Mouse (Mus musculus): ENCODE data around the gene Mill2. TPM values are rescaled to one million over a fixed set of nuclear protein-coding genes. Genes with fewer than 3 reads are reported as not detected.
A peak's percentile ranks its signal among the peaks of the same experiment; 100 is the strongest.

Mill2 gene
- polyA plus RNA-seq, 1 experiment = 2.0 TPM

GRCm38 (mm10) chr7:18828592-18828991 lies 11.2 kb upstream of the Mill2 start:
- Histone ChIP-seq H3K4me1 (ENCODE audit: control insufficient read depth, insufficient read depth, low read length) (no peaks in the 10 kb centered on the region; the same call in 1 of the 2 replicates), H3K4me3 (replicated peaks; ENCODE audit: insufficient read depth, low read depth, low read length) (no peak overlapping the region), H3K27me3 (ENCODE audit: control insufficient read depth, insufficient read depth, low read length) (no peaks in the 10 kb centered on the region), H3K27ac (ENCODE audit: insufficient read depth, low read length) (no peak overlapping the region)
- TF ChIP-seq POLR2A (IDR thresholded peaks at IDR 0.05; ENCODE audit: borderline replicate concordance, insufficient read depth, low read length) (no peak), CTCF (IDR thresholded peaks at IDR 0.05; ENCODE audit: borderline replicate concordance, insufficient read depth, low read depth, low read length) (peak; percentile 25; the same call in 1 of the 2 replicates)
- WGBS = 58% methylated on average over 9 of the region's 9 CpGs
- DNase-seq = no peak

DNA sequence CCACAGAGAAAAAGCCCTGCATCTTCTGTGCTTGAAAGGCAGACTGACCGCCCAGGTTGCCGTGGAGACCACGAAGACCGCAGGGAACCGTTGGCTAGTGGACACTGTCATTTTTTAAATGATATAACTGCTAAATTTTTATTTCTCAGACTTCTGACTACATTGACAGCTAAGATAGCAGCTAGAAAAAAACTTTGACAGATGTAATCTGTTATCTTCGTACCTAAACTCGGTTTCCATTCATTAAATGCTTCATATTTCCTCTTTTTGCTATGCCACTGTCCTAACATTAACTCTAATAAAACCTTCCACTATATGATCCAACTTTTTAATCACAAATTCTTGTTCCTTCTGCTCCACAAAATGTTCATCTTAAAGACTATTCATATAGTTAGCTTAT lies 10.2 kb upstream of the Mill2 start:
- no peak overlapping the region for H3K4me3 ChIP-seq (replicated peaks; ENCODE audit: insufficient read depth, low read depth, low read length)
- H3K27me3 ChIP-seq (ENCODE audit: control insufficient read depth, insufficient read depth, low read length) = no peaks in the 10 kb centered on the region
- H3K4me1 ChIP-seq (ENCODE audit: control insufficient read depth, insufficient read depth, low read length) = no peaks in the 10 kb centered on the region; the same call in 1 of the 2 replicates
- no peak overlapping the region for H3K27ac ChIP-seq (ENCODE audit: insufficient read depth, low read length)
- TF ChIP-seq CTCF (IDR thresholded peaks at IDR 0.05; ENCODE audit: borderline replicate concordance, insufficient read depth, low read depth, low read length) (no peak), POLR2A (IDR thresholded peaks at IDR 0.05; ENCODE audit: borderline replicate concordance, insufficient read depth, low read length) (no peak)
- WGBS = 69% methylated on average over 7 of the region's 7 CpGs
- DNase-seq = no peak

DNA sequence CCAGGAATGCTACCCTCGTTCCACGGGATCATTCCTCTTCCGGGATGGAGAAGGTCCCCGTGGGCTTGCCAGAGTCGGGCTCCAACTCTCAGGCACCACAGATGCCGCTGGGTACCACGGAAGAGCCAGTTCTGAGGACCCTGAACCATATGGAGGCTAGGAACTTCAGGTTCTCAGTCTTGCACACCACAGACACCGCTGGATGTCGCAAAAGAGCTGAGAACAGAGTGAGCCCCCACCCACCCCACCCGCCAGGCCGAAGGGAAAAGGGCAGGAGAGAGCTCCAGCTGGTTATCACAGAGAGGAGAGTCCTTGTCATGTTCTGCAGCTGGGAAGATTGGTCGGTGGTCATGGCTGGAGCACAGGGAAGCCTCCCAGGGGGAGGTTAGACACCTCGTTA lies 7.5 kb upstream of the Mill2 start:
- no peak overlapping the region for H3K4me3 ChIP-seq (replicated peaks; ENCODE audit: insufficient read depth, low read depth, low read length)

GRCm38 (mm10) chr7:18840386-18841173 lies 814 bp downstream of the Mill2 start:
- Histone ChIP-seq H3K27me3 (ENCODE audit: control insufficient read depth, insufficient read depth, low read length) (no peaks in the 10 kb centered on the region), H3K27ac (ENCODE audit: insufficient read depth, low read length) (no peak overlapping the region), H3K4me1 (ENCODE audit: control insufficient read depth, insufficient read depth, low read length) (no peaks in the 10 kb centered on the region), H3K4me3 (replicated peaks; ENCODE audit: insufficient read depth, low read depth, low read length) (peak overlapping the region; percentile 53)
- peak; percentile 27 to 43 for DNase-seq
- TF ChIP-seq CTCF (IDR thresholded peaks at IDR 0.05; ENCODE audit: borderline replicate concordance, insufficient read depth, low read depth, low read length) = no peak
- TF ChIP-seq POLR2A (IDR thresholded peaks at IDR 0.05; ENCODE audit: borderline replicate concordance, insufficient read depth, low read length) = no peak
- 7% methylated on average over 14 of the region's 17 CpGs for WGBS

More for the DNA sequence above, 7.5 kb upstream of the Mill2 start:
- H3K27me3 ChIP-seq (ENCODE audit: control insufficient read depth, insufficient read depth, low read length) = no peaks in the 10 kb centered on the region
- H3K4me1 ChIP-seq (ENCODE audit: control insufficient read depth, insufficient read depth, low read length) = no peaks in the 10 kb centered on the region; the same call in 1 of the 2 replicates
- 45% methylated on average over 13 of the region's 13 CpGs for WGBS
- DNase-seq = no peak
- H3K27ac ChIP-seq (ENCODE audit: insufficient read depth, low read length) = no peak overlapping the region
- TF ChIP-seq CTCF (IDR thresholded peaks at IDR 0.05; ENCODE audit: borderline replicate concordance, insufficient read depth, low read depth, low read length) (no peak), POLR2A (IDR thresholded peaks at IDR 0.05; ENCODE audit: borderline replicate concordance, insufficient read depth, low read length) (no peak)

DNA sequence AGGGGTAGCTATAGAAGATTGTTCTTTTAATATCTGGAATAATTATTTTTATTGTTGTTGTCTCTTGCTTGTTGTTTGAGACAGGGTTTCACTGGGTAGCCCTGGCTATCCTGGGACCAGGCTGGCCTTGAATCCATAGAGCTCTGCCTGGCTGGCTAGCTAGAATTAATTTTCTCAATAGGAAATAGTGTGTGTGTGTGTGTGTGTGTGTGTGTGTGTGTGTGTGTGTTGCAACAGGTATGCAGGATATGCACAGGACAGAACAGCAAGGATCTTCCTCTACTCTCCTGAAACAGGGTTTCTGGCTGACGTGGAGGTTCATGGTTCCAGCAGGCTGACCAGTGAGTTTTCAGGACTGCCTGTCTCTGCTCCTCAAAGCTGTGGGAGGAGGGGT lies 1.4 kb downstream of the Mill2 start:
- TF ChIP-seq POLR2A (IDR thresholded peaks at IDR 0.05; ENCODE audit: borderline replicate concordance, insufficient read depth, low read length) = no peak
- TF ChIP-seq CTCF (IDR thresholded peaks at IDR 0.05; ENCODE audit: borderline replicate concordance, insufficient read depth, low read depth, low read length) = no peak
- DNase-seq = no peak
- Histone ChIP-seq H3K4me3 (replicated peaks; ENCODE audit: insufficient read depth, low read depth, low read length) (no peak overlapping the region), H3K27me3 (ENCODE audit: control insufficient read depth, insufficient read depth, low read length) (no peaks in the 10 kb centered on the region), H3K27ac (ENCODE audit: insufficient read depth, low read length) (no peak overlapping the region), H3K4me1 (ENCODE audit: control insufficient read depth, insufficient read depth, low read length) (no peaks in the 10 kb centered on the region)
- WGBS = 67% methylated on average over 1 of the region's 1 CpGs

DNA sequence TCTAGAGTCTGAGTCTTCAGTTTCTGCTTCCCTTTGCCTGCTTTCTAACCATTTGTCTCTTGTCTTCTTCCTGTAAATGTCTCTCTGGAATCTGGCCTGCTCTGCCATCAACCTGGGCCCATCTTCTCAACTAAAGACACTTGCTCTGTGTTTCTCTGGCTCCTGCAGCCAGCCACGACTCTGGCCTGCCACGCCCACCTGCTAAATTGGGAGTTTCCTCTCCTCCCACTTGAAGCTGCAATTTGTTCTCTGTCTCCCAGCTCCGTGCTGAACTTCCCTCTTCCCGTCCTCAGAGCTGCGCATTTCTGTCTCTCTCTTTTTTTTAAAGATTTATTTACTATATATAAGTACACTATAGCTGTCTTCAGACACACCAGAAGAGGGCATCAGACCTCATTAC lies 5.0 kb downstream of the Mill2 start:
- DNase-seq = no peak
- TF ChIP-seq POLR2A (IDR thresholded peaks at IDR 0.05; ENCODE audit: borderline replicate concordance, insufficient read depth, low read length) (no peak), CTCF (IDR thresholded peaks at IDR 0.05; ENCODE audit: borderline replicate concordance, insufficient read depth, low read depth, low read length) (no peak)
- Histone ChIP-seq H3K4me1 (ENCODE audit: control insufficient read depth, insufficient read depth, low read length) (no peaks in the 10 kb centered on the region), H3K27ac (ENCODE audit: insufficient read depth, low read length) (no peak overlapping the region), H3K27me3 (ENCODE audit: control insufficient read depth, insufficient read depth, low read length) (no peaks in the 10 kb centered on the region), H3K4me3 (replicated peaks; ENCODE audit: insufficient read depth, low read depth, low read length) (no peak overlapping the region)
- 50% methylated on average over 5 of the region's 5 CpGs for WGBS

DNA sequence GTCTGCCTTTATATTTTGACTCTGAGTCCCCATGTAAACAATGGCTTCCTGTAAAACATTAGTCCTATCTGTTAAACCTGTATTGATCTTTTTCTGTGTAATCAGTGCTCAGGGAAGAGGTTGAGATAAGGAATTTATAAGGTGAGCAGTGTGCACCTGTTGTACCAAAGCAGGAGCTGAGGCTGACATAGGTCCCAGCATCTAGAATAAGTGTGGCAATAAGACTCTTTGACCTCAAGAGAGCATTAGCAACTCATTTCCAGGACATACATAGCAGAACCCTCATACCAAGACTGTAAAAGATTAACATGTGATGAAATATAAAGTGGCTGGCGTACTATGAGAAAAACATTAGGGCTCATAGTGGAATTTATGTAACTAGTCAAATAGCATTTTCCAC lies 8.6 kb downstream of the Mill2 start:
- 89% methylated on average over 1 of the region's 1 CpGs for WGBS
- no peak for DNase-seq
- Histone ChIP-seq H3K4me1 (ENCODE audit: control insufficient read depth, insufficient read depth, low read length) (no peaks in the 10 kb centered on the region), H3K27me3 (ENCODE audit: control insufficient read depth, insufficient read depth, low read length) (no peaks in the 10 kb centered on the region), H3K4me3 (replicated peaks; ENCODE audit: insufficient read depth, low read depth, low read length) (no peak overlapping the region), H3K27ac (ENCODE audit: insufficient read depth, low read length) (no peak overlapping the region)
- no peak for TF ChIP-seq POLR2A (IDR thresholded peaks at IDR 0.05; ENCODE audit: borderline replicate concordance, insufficient read depth, low read length)
- no peak for TF ChIP-seq CTCF (IDR thresholded peaks at IDR 0.05; ENCODE audit: borderline replicate concordance, insufficient read depth, low read depth, low read length)

DNA sequence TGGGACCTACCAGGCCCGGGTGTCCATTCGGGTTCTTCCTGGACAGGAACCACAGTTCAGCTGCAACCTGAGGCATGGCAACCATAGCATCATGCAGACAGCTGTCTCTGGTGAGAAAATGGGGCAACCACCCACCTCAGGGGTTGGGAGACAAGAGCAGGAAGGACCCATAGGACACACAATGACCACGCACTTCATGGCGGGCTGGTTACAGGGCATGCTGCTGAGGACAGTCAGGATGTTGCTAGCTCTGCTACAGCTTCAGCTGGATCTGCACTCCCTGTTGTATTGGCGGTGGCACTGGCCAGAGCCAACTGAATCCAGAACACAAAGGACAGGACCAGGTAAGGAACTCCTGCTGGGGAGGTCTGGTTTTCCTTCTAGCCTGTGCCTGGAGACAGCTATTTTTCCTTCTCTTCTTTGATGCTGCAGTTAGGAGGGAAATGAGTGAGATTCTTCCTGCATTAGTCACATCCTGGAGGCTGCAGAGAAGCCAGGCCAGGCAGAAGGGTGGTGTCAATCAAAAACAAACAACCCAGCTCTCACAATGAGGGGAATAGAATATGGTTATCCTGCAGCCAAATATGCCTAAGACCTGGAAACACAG lies 18.6 kb downstream of the Mill2 start:
- no peaks in the 10 kb centered on the region for H3K4me1 ChIP-seq (ENCODE audit: control insufficient read depth, insufficient read depth, low read length)
- DNase-seq = no peak
- no peaks in the 10 kb centered on the region for H3K27me3 ChIP-seq (ENCODE audit: control insufficient read depth, insufficient read depth, low read length)
- no peak overlapping the region for H3K27ac ChIP-seq (ENCODE audit: insufficient read depth, low read length)
- no peak overlapping the region for H3K4me3 ChIP-seq (replicated peaks; ENCODE audit: insufficient read depth, low read depth, low read length)
- no peak for TF ChIP-seq POLR2A (IDR thresholded peaks at IDR 0.05; ENCODE audit: borderline replicate concordance, insufficient read depth, low read length)
- no peak for TF ChIP-seq CTCF (IDR thresholded peaks at IDR 0.05; ENCODE audit: borderline replicate concordance, insufficient read depth, low read depth, low read length)
- 80% methylated on average over 5 of the region's 5 CpGs for WGBS
